Mouse (Mus musculus): ENCODE results near the gene Gcnt1.

Gcnt1 gene

DNA sequence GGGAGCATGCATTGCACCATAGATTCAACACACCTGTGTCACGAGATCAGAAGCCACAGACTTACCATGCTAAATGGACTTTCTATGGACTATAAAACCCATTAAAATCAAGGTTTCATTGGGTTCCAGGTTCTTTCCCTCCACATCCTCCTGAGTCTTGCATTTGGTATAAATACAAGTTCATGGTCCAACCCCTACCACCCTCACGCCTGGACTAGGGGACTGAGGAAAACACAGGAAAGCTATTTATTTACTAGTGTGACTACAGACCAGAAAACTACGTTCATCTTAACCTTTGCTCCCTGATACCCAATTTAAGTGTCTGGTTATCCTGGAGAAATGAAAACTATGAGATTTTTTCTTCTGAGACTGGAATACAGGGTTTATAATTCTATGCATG, at the start of gene Gcnt1:
Gene Gcnt1 (minus strand): TSS at position 144 of the 400 bp plus-strand sequence.
- DNase-seq (ENCODE audit: low read depth, low spot score) = no peak

DNA sequence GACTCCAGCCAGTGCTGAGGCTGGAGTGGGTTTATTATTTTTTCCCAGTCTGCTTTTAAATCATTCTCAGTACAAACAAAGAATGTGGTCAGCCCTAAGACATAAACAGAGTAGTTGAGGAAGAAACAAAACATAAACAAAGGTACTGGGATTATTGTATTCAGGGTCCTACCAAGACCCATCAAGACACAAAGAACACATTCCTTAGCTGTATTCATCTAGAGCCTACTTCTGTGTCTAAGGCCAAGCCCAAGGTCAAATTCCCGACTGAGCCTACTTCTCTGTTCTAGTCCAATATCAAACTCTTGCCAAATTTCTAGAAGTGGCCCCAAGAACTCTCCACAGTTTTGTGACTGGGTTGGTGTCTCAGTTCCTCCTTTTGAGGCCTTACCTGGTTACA, 45.2 kb upstream of the Gcnt1 start:
- no peak for DNase-seq (ENCODE audit: low read depth, low spot score)

GRCm38 (mm10) chr19:17412915-17413459, 40.3 kb upstream of the Gcnt1 start:
- no peak for DNase-seq (ENCODE audit: low read depth, low spot score)

GRCm38 (mm10) chr19:17410465-17411065, 37.9 kb upstream of the Gcnt1 start:
- no peak for DNase-seq (ENCODE audit: low read depth, low spot score)

DNA sequence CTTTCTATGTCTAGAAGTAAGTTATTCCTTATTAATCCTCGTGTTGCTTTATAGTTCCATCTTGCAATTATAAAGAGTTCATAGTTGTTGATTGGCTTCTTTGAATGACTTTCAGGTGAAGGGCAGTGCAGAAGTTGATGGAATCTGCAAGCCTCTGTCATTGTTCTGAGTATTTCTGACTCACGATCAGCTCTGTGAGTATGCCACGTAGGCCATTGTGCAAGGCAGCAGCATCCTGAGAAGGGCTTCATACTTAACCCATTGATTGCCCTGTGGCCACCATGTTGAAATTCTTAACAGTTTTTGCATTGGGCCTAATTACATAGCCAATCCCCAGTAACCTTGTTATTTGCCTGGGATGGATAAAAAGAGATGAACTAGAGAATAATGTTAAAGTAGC, 36.7 kb upstream of the Gcnt1 start:
- DNase-seq (ENCODE audit: low read depth, low spot score) = no peak

DNA sequence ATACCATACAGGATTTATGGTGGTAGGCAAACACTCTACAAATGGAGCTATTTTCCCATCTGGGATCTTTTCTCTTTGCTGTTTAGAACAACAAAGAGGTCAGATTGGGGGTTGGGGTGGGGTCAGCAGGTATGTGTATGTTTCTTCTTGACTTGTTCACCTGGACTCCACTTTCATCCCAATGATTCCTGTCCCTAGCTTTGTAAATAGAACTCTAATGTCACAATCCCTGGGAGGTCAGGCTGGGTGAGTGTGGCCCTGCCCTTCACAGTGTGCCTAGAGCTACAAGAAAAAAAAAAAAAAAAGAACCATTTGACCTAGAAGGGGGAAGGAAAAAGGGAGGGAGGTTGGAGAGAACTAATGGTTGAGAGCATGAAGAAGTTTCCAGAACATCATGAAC, 35.9 kb upstream of the Gcnt1 start:
- DNase-seq (ENCODE audit: low read depth, low spot score) = no peak

DNA sequence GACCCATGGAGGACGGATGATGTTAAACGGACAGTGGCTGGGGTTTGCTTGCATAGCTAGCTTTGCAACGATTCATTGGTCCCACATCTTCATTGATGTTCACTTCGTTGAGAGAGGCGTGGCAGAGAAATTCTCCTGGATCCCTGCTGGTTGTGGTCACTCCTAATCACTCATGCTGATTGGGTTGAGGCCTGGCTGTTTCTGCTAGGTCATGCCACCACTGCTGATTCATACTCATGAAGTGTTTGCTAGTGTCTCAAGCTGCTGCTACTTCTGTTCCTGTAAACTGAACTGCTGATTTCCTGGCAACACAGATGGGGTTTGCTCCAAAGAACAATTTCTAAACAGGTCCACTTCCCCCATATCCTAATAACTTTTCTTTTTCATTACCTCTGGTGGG, 34.2 kb upstream of the Gcnt1 start:
- DNase-seq (ENCODE audit: low read depth, low spot score) = peak; percentile 46

GRCm38 (mm10) chr19:17403175-17403574, 30.5 kb upstream of the Gcnt1 start:
- no peak for DNase-seq (ENCODE audit: low read depth, low spot score)

DNA sequence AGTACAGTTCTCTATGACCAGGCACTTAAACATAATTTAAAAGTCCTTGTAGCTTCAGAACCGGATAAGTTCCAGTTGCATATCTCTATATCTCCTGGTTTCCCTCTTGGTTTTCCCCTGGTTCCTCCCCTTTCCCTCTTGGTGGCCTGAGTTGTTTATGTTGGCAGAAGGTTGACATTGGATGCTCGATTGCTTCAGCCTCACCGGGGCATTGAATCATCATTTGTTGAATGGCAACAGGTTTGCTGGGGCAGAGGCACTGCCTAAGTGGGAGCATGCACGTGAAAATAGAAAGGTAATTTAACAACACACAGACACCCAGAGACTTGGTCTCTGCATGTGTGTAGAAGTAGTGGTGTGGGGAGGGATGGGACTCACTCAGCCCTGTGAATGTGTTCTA, 27.9 kb upstream of the Gcnt1 start:
- DNase-seq (ENCODE audit: low read depth, low spot score) = no peak

GRCm38 (mm10) chr19:17399965-17400364, 27.3 kb upstream of the Gcnt1 start:
- DNase-seq (ENCODE audit: low read depth, low spot score) = no peak

GRCm38 (mm10) chr19:17397922-17398321, 25.3 kb upstream of the Gcnt1 start:
- DNase-seq (ENCODE audit: low read depth, low spot score) = no peak

DNA sequence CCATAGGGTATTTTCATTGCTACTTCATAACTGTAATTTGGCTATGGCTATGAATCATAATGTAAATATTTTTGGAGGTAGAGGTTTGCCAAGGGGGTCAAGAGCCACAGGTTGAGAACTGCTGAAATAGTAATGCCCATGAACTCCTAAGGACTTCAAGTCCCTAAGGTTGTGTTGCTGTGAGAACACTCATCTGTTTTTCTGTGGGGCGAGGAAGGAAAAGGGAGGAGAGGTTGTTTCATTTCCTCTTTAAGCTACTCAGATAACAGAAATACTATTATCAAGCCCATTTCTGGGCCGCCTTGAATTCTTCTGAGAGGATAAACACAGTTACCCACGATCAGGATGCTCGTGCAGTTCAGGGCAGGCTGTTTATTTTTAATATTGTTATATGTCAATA, 24.2 kb upstream of the Gcnt1 start:
- DNase-seq (ENCODE audit: low read depth, low spot score) = no peak

DNA sequence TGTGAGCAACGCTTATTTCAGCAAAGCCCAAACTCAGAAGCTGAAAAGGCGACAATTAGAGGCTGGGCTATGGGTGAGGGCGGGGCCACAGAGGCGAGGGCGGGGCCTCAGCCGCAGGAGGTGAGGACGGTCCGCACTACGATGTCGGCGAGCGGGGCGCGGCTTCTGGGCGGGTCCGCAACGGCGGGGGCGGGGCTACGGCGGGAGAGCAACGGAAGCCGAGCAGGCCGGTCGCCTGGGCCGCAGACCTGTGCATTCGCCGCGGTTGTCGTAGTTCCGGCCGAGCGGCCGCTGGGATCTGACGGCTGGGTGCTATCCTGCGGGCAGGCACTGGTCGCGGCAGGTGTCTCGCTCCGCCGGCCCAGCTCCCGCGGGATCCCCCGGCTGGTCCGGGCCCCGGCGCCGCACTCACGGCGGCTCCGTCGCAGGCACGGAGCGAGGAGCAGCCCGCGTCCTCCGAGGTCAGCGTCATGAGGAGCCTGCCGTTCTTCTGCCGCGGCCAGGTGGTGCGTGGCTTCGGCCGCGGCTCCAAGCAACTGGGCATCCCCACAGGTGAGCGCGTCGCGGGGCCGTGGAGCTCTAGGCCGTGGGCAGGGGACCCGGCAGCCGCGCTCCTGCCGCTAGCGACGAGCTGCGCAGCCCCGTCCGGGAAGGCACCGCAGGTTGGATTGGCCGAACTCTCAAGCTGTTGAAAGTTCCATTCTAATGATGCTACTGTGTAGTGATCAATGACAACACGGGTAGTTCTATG, 21.4 kb upstream of the Gcnt1 start, which contains the start of gene Rfk:
Gene Rfk (plus strand): TSS at position 203 of the 751 bp plus-strand sequence.
- peak; percentile 88 for DNase-seq (ENCODE audit: low read depth, low spot score)

DNA sequence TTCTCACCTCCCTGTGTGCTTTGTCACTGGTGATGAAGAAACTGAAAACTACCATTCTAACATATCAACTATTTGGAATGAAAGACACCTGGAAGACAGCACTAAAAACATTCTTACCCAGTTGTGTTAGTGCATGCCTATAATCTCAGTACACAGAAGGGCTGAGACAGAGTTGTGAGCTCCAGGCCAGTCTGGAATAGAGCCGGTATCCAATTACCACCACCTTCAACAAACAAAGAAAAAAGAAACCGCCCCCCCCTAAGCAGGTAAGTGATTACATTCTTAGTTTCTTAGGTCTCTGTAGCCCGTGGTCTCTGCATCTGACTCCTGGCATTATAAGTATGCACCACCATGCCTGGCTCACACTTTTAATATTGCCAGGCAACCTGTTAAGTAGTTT, 20.2 kb upstream of the Gcnt1 start:
- DNase-seq (ENCODE audit: low read depth, low spot score) = no peak

- no peak for DNase-seq (ENCODE audit: low read depth, low spot score)
These were observed 15.8 kb upstream of the Gcnt1 start for GRCm38 (mm10) chr19:17388404-17388803.

GRCm38 (mm10) chr19:17386424-17386823, 13.8 kb upstream of the Gcnt1 start:
- no peak for DNase-seq (ENCODE audit: low read depth, low spot score)

DNA sequence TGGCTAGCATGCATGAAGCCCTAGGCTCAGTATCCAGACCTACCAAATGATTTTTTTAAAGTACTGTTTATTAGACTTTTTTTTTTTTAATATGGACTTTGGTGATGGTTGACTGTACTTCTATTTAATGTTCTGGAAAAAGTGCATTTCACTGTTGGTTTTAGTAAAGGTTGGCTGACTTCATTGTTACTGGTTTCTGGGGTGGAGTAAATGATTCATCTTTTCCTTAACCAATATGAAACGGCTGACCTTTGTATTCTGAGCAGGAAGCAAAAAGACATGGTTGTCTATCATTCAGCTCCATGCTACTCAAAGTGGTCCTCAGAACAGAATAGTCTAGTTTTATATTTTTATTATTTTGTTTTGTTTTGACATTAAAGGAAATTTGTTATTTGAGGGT, 12.8 kb upstream of the Gcnt1 start:
- DNase-seq (ENCODE audit: low read depth, low spot score) = no peak

- no peak for DNase-seq (ENCODE audit: low read depth, low spot score)
These were observed 12.4 kb upstream of the Gcnt1 start for GRCm38 (mm10) chr19:17385022-17385421.

GRCm38 (mm10) chr19:17382807-17383397, 10.3 kb upstream of the Gcnt1 start:
- DNase-seq (ENCODE audit: low read depth, low spot score) = no peak

DNA sequence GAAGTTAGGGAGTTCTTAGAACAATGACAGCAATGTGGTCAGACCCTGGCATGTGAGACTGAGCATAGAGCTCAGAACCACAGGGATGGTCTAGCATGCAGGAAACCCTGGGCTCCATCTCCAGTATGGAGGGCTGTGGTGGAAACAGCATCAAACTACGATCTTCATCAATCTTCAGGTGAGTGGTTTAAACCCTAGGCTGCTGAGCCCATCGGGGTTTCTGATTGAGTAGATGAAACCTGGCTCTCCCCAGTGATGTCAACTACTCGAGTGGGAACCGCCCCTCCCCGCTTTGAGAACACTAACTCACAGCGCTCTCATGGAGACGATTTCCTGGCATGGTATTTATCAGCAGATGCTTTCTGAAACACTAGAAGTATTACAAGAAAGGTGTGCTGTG, 7.9 kb upstream of the Gcnt1 start:
- no peak for DNase-seq (ENCODE audit: low read depth, low spot score)

DNA sequence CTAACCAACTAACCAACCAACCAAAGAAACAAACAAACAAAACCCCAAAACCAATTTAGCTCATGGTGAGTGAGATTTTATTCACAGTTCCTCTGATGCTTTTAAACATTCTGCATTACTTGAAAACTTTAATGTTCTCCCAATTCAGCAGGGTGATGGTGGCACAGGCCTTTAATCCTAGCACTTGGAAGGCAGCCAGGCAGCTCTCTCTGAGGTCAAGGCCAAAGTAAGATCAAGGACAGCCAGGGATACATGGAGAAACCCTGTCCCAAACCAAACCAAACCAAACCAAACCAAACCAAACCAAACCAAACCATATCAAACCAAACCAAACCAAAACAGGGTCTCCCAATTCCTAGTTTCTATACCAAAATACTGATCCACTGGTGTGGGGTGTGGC, 6.2 kb upstream of the Gcnt1 start:
- no peak for DNase-seq (ENCODE audit: low read depth, low spot score)

GRCm38 (mm10) chr19:17369581-17369980, 3.1 kb downstream of the Gcnt1 start:
- no peak for DNase-seq (ENCODE audit: low read depth, low spot score)

- DNase-seq (ENCODE audit: low read depth, low spot score) = no peak
These were observed 4.1 kb downstream of the Gcnt1 start for GRCm38 (mm10) chr19:17368557-17368956.
